Mouse (Mus musculus) large intestine, adult 2 months (tissue): Measurements from ENCODE around the gene Il2rb. TPM values are rescaled to one million over a fixed set of nuclear protein-coding genes. Genes with fewer than 3 reads are reported as not detected.

Source experiments
- DNase-seq: peaks from one replicate; pipeline ENCODE4 v3.0.0-alpha.2; 2012; ENCODE audit warnings: low read depth, low spot score
- WGBS: fragments of 180-500 bp; shearing (Covaris S2); methylation state at CpG from one replicate; pipeline ENCODE4 v1.1.7; 2018; 5-methylcytosine and 5-hydroxymethylcytosine counted together
- polyA plus RNA-seq: library from polyadenylated mRNA; depleted of rRNA; stranded (reverse); fragments of >200 nt; gene quantifications from 2 replicates; pipeline ENCODE4 v1.2.3, GENCODE M21; 2012

Il2rb gene
- polyA plus RNA-seq, 1 experiment: 9.6 TPM

- no peak for DNase-seq
- WGBS: 48% methylated on average over 3 of the region's 3 CpGs
Measured at GRCm38 (mm10) chr15:78452929-78453328, 42.1 kb downstream of the Il2rb start.

GRCm38 (mm10) chr15:78451201-78451600 is 43.9 kb downstream of the Il2rb start:
- 74% methylated on average over 2 of the region's 2 CpGs for WGBS
- no peak for DNase-seq

DNA sequence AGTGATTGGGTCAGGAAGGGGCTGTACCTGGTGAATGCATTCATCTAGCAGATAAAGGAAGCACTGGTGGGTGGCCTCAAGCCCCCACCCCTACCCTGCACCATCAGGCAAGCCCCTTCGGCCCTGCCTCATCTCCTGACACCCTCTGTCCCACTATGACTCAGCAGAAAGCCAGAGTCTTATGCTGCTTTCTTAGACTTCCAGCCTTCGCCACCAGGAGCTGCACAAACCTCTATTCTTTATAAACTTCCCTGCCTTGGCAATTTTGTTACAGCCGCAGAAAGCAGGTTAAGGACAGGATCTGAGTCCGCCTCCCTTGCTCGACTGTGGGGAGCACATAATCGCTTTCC is 44.7 kb downstream of the Il2rb start:
- WGBS: 88% methylated on average over 6 of the region's 6 CpGs

GRCm38 (mm10) chr15:78449694-78450418 is 45.2 kb downstream of the Il2rb start:
- WGBS: 16% methylated on average over 7 of the region's 7 CpGs
- no peak for DNase-seq

More for the DNA sequence above, 44.7 kb downstream of the Il2rb start:
- no peak for DNase-seq

GRCm38 (mm10) chr15:78449131-78449530 is 45.9 kb downstream of the Il2rb start:
- DNase-seq: no peak

GRCm38 (mm10) chr15:78447746-78448535 is 47.1 kb downstream of the Il2rb start:
- DNase-seq: peak; percentile 92
- WGBS: under 1% methylated on average over 22 of the region's 22 CpGs

More at GRCm38 (mm10) chr15:78449131-78449530, 45.9 kb downstream of the Il2rb start:
- 75% methylated on average over 6 of the region's 6 CpGs for WGBS

DNA sequence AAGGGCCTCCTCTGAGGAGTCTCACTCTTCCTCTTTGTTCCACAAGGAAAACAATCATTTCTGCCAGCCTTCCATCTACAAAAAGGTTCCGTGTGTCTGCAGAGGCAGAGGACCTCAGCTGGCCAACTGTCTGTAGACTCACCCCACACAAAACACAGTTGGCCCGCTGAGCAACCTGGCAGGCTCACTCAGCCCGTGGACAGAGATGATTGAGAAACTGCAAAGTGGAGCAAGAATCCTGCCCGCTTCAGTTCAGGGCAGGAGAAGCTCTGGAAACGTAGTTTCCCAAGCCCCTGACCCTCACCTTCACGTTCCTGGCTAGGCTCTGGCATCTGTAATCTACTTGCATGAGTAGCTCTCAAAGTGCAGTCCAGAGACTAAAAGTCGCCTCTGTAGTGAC is 48.0 kb downstream of the Il2rb start:
- 56% methylated on average over 7 of the region's 7 CpGs for WGBS
- DNase-seq: no peak

DNA sequence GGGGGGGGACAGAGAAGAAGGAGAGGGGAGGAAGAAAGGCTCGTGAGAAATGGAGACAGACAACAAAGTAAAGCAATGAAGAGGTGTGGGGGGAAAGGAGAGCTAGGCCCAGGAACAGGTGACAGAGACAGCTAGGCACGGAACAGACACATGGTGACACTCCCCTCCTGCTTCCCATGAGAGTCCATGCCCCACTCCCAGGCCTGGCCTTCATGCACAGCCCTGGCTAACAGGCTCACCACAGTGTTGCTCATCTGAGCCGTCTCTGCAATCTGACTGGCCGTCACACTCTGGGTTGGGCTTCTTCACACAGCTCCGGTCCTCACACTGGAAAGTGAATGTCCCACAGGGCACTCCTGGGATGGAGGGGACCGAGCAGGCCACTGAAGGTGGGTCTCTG is 51.2 kb downstream of the Il2rb start:
- DNase-seq: no peak
- 59% methylated on average over 6 of the region's 6 CpGs for WGBS

- WGBS: 85% methylated on average over 19 of the region's 19 CpGs
- DNase-seq: no peak
Measured at GRCm38 (mm10) chr15:78442231-78442630, 52.8 kb downstream of the Il2rb start.

GRCm38 (mm10) chr15:78438973-78439372 is 56.1 kb downstream of the Il2rb start:
- no peak for DNase-seq
- 64% methylated on average over 9 of the region's 9 CpGs for WGBS

GRCm38 (mm10) chr15:78438505-78438904 is 56.6 kb downstream of the Il2rb start:
- no peak for DNase-seq
- WGBS: 76% methylated on average over 8 of the region's 8 CpGs

- WGBS: 43% methylated on average over 4 of the region's 4 CpGs
- no peak for DNase-seq
Measured at GRCm38 (mm10) chr15:78438018-78438394, 57.1 kb downstream of the Il2rb start.

DNA sequence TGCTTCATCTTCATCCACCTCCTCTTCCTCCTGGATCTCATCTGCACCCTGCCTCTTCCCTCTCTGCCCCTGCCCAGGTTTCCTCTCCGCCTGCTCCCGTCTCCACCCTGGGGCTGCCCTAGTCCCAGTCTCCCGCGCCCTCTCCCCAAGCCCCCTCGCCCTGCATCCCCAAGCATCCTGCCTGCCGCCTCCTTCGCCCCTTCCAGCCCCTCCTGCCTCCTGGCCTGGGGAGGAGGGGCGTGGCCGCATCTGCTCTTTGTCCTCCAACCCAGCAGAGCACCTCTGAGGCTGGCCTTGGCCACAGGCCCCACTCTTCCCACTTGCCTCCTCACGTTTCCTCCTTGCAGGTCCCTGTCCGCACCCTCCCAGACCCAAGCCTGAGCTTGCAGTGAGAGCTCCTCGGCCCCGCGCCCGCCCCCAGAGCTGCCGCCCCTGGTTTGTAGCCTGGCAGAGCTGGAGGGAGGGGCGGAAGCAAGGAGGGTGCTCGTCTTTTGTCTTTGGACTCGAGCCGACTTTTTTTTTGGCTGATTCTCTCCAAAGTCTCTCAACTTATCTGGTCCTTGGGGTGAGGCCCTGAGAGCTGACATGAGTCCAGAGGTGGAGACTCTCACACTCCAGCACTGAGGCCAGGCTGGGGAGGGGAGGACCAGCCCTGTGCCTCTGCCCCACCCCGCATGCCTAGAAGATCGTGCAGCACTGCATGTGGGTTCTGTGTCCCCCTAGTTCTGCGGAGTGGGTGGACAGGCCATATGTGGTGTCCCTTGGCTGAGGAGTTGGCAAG is 57.6 kb downstream of the Il2rb start:
- 18% methylated on average over 23 of the region's 23 CpGs for WGBS
- no peak for DNase-seq

- DNase-seq: peak; percentile 47
Measured at GRCm38 (mm10) chr15:78436380-78437192, 58.5 kb downstream of the Il2rb start.

DNA sequence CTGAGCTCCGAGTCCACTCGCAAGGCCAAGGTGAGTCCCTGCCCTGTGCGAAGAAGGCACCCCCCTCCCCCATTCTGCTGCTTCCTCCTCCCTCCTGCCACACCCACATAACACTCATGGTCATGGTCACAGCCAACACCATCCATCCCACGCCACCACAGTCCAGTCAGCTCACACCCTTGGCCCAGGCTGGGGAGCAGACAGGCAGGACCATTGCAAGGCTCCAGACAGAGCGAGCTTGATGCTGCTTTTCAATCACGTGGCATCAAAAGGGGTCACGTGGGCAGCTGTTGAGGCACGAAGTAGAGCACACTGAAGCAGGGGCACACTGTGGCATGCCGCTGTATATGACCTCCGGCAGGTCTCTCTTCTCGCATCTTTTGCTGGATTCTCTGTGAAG is 59.4 kb downstream of the Il2rb start:
- WGBS: 85% methylated on average over 11 of the region's 11 CpGs
- no peak for DNase-seq

More at GRCm38 (mm10) chr15:78436380-78437192, 58.5 kb downstream of the Il2rb start:
- WGBS: 23% methylated on average over 31 of the region's 32 CpGs

DNA sequence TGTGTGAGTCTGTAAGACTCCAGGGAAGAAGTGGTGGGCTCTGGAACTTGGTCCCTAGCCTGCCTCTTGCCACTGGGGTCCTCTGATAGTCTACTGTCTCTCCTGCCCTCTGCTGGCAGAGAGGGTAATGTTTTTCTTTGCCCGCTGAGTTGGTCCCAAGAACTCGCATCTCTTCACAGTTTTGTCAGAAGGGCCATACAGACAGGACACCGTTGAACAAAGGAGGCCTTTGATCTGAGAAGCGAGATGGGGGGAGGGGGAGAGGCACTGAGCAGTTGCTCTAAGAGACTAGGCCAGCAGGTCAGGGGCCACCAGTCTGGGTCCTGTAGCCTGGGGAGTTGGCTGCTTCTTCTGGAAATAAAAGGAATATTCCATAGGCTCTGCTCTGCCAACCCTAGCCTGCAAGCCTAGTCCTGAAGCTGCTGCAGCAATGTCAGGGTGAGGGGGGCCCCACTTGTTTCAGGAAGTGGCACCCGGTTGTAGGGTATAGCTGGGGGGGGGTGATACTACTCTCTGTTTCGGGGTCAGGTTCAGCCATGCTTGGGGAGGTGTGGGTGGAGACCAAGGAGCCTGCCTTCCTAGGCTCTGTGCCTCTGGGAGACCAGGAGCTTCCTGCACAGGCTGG is 60.1 kb downstream of the Il2rb start:
- DNase-seq: no peak
- WGBS: 50% methylated on average over 6 of the region's 6 CpGs

- no peak for DNase-seq
- WGBS: 52% methylated on average over 7 of the region's 7 CpGs
Measured at GRCm38 (mm10) chr15:78431541-78432121, 63.4 kb downstream of the Il2rb start.

- WGBS: 91% methylated on average over 10 of the region's 10 CpGs
- no peak for DNase-seq
Measured at GRCm38 (mm10) chr15:78430874-78431273, 64.2 kb downstream of the Il2rb start.
